Mouse (Mus musculus): ENCODE results near the gene Gm43064.
"Not testable (repeated sequence)": the region's sequence is repeated elsewhere in the genome, so short reads cannot be mapped to it uniquely, and the experiment has no call there.

GRCm38 (mm10) chr3:103830681-103831080 lies 21.3 kb downstream of the Gm43064 start:
- not testable (repeated sequence) for TF ChIP-seq CTCF, EP300 (IDR thresholded peaks at IDR 0.05; ENCODE audit: low read depth)

Measured in heart, postnatal 0 days (tissue).